Mouse (Mus musculus): Measurements from ENCODE around the gene Cdkl3.

- TF ChIP-seq REST (IDR thresholded peaks at IDR 0.05; ENCODE audit: insufficient read depth, insufficient read length): no peak
- no peak for TF ChIP-seq POLR2A (IDR thresholded peaks at IDR 0.05; ENCODE audit: insufficient read length, low read depth)
- no peak for TF ChIP-seq POLR2AphosphoS2 (IDR thresholded peaks at IDR 0.05; ENCODE audit: insufficient read length, low read depth)
- TF ChIP-seq MYOD1 (IDR thresholded peaks at IDR 0.05; ENCODE audit: control insufficient read depth in 1 of 3, insufficient read length in 2 of 3, low read depth in 2 of 3): no peak
Measured at GRCm38 (mm10) chr11:51957760-51958159, 46.3 kb upstream of the Cdkl3 start.
